8 mouse cellular contexts compared by ENCODE assay signal in the genomic region with DNA sequence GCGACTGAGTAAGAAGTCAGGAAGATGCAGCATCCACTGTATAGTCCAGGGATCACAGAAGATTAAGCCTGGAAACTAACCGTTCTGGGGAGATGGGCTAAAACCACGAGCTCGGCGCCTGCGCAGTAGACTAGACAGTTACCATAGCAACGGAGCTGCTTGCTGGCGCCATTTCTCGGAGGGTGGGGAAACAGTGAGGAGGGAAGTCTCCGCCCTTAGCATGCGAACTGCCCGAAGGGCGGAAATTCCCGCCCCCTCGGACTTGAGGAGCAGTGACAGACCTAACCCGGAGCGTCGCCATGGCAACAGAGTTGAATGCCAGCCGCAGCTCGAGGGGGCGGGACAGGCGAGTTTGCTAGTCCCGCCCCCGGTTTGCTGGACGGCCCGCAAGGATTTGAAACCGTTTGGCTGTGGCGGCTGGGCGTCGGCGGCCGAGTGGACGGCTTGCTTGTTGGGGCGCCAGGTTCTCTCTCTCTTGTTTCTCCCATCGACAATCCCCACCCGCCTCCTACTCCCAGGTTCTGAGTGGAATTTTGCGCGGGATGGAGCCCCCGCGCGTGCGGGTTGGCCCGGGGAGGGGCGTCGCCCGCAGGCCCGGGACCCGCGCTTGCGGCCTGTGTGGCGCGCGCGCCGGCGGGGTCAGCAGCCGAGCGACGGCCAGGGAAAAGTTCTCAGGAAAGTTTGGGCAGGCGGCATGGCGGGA. TPM values are rescaled to one million over a fixed set of nuclear protein-coding genes. Genes with fewer than 3 reads are reported as not detected.
DNase-seq lines count a peak whose midpoint lies in the region; ATAC-seq and TF ChIP-seq lines count a peak whose summit lies in the region.

Gene Cep112 (plus strand): TSS at position 304 of the 703 bp plus-strand sequence.

- peak within 1 kb of the TSS; percentile 8 for H3K27ac ChIP-seq in ES-E14 (ENCODE audit: insufficient read depth, low read depth, low read length, poor library complexity, severe bottlenecking)
- peak within 1 kb of the TSS; percentile 74 for H3K27ac ChIP-seq in forebrain, embryonic 15.5 days (replicated peaks)

- no peaks in the 10 kb centered on the region for H3K27me3 ChIP-seq in forebrain, embryonic 15.5 days

- peak within 1 kb of the TSS; percentile 70 to 76 for H3K4me3 ChIP-seq in ES-E14 (ENCODE audit: insufficient read depth in 1 of 2, low read depth in 1 of 2, low read length in 2 of 2, poor library complexity in 1 of 2, severe bottlenecking in 1 of 2)
- peak within 1 kb of the TSS; percentile 57 for H3K4me3 ChIP-seq in forebrain, embryonic 15.5 days
- peak within 1 kb of the TSS; percentile 50 for H3K4me3 ChIP-seq in lung, adult 2 months (replicated peaks; ENCODE audit: extremely low read depth, low read depth, low read length)

- peak within 1 kb of the TSS; percentile 62 for H3K9ac ChIP-seq in ES-E14 (ENCODE audit: insufficient read depth, low read depth, low read length, poor library complexity, severe bottlenecking)
- peak within 1 kb of the TSS; percentile 56 for H3K9ac ChIP-seq in forebrain, embryonic 15.5 days (replicated peaks)

- peaks cover 0 to 7% of the 10 kb centered on the region in 2 experiments; a peak in 2 of 4 replicates for H3K4me1 ChIP-seq in ES-E14 (ENCODE audit: control insufficient read depth in 2 of 2, insufficient read depth in 2 of 2, low read length in 2 of 2, poor library complexity in 1 of 2)
- peaks cover 22% of the 10 kb centered on the region for H3K4me1 ChIP-seq in forebrain, embryonic 15.5 days
- H3K4me1 ChIP-seq in lung, adult 2 months (ENCODE audit: control insufficient read depth, insufficient read depth, low read length): peaks cover 2% of the 10 kb centered on the region; the same call in 1 of the 2 replicates

- peak within 1 kb of the TSS; percentile 72 for H3K4me2 ChIP-seq in forebrain, embryonic 15.5 days (replicated peaks)

- ATAC-seq in forebrain, embryonic 15.5 days (replicated peaks): peak; percentile 94
- ATAC-seq in neutrophil, adult 5-6 weeks (ENCODE audit: extremely low read depth, insufficient number of reproducible peaks, low FRiP score, poor library complexity, severe bottlenecking): peak; percentile 94

- intact Hi-C loops in heart, postnatal 25 days (cut with DNase I): no loop called here

- TF ChIP-seq CTCF in lung, adult 2 months (IDR thresholded peaks at IDR 0.05; ENCODE audit: insufficient read depth, low read length): no peak

- under 1% methylated on average over 61 of the region's 61 CpGs for WGBS in forebrain, embryonic 15.5 days
- WGBS in lung, adult 2 months: under 1% methylated on average over 59 of the region's 61 CpGs

- TF ChIP-seq POLR2A in lung, adult 2 months (IDR thresholded peaks at IDR 0.05; ENCODE audit: borderline replicate concordance, extremely low read depth, low read depth, low read length): no peak

- DNase-seq in ES-E14 (ENCODE audit: low read depth, low spot score): peak; percentile 99
- peak; percentile 95 for DNase-seq in cerebellum, adult 11-12 months
- peak; percentile 99 for DNase-seq in heart, postnatal 25 days (ENCODE audit: low spot score)
- peak; percentile 94 to 98 for DNase-seq in layer of hippocampus, adult 18-20 months (ENCODE audit: low spot score in 2 of 2)
- DNase-seq in lung, adult 2 months: peak; percentile 93
- peak; percentile 88 to 94 for DNase-seq in thymus, adult 18-20 months

- in situ Hi-C loops in ES-E14 (cut with MboI; ENCODE audit: low sequenced_read_pairs in 2 of 2, unreplicated experiment in 2 of 2): no loop called here

- no peaks in the 10 kb centered on the region for H3K36me3 ChIP-seq in ES-E14 (ENCODE audit: control insufficient read depth, insufficient read depth, low read length, poor library complexity, severe bottlenecking)
- no peaks in the 10 kb centered on the region for H3K36me3 ChIP-seq in forebrain, embryonic 15.5 days

- no peaks in the 10 kb centered on the region for H3K9me3 ChIP-seq in ES-E14 (ENCODE audit: control insufficient read depth, insufficient read depth, low read depth, low read length)
- H3K9me3 ChIP-seq in forebrain, embryonic 15.5 days: no peaks in the 10 kb centered on the region

TF ChIP-seq in ES-E14, 5 proteins besides CTCF, POLR2A, EP300 and RAD21:
- TF ChIP-seq CHD2 (IDR thresholded peaks at IDR 0.05; ENCODE audit: low read depth, low read length) (no peak), ZNF384 (IDR thresholded peaks at IDR 0.05; ENCODE audit: low read depth, low read length) (no peak), ZC3H11A (IDR thresholded peaks at IDR 0.05; ENCODE audit: borderline replicate concordance, low read depth, low read length) (no peak), MAFK (IDR thresholded peaks at IDR 0.05; ENCODE audit: insufficient read depth, low read depth, low read length) (no peak), HCFC1 (IDR thresholded peaks at IDR 0.05; ENCODE audit: borderline replicate concordance, insufficient read depth, low read length) (no peak; the same call in 1 of the 2 replicates)

RNA-seq across cellular contexts. Expression of gene Cep112, which starts in this region (rescaled TPM):
- 0.85 and 1.5 TPM in 2 replicates for total RNA-seq in ES-E14 (2012; rRNA removed)
- 15.0 and 17.6 TPM in 2 replicates for polyA plus RNA-seq in forebrain, embryonic 15.5 days (2015; fragmentation: Nextera tagmentation; extraction: Ambion mirVana)
- total RNA-seq in heart, postnatal 25 days (2021): 10 to 100 TPM; 11.5 to 11.8 TPM
- 10 to 100 TPM; 22.6 to 26.0 TPM for total RNA-seq in layer of hippocampus, adult 18-20 months (2021)
- 0.27 and 0.39 TPM in 2 replicates for polyA plus RNA-seq in lung, adult 2 months (2012; rRNA removed)
- total RNA-seq in neutrophil, adult 5-6 weeks (2017): 0.58 and 2.0 TPM in 2 replicates

Comparison
In these comparisons a context has a peak if more than half of its experiments do, and no peak if none do; other contexts are left out.
1. Peak in every context shown above with its lines: DNase-seq, ATAC-seq, H3K4me3 ChIP-seq and H3K27ac ChIP-seq.
2. RNA of gene Cep112 (polyA plus RNA-seq): 15.0 to 17.6 TPM in forebrain, embryonic 15.5 days; 0.27 to 0.39 TPM in lung, adult 2 months; every median in the first group is over 10 times any median in the second.
3. Peak in DNase-seq and H3K4me3 ChIP-seq in lung, adult 2 months; RNA of the gene not detected or under 1 TPM.